Mouse (Mus musculus) brain, embryonic 14.5 days (tissue): ENCODE results near the gene Abhd5.

Experiments used
- CTCF ChIP-seq: fragments of 200-500 bp; IDR thresholded peaks from 2 replicates; pipeline ENCODE4 v1.5.1; 2012; ENCODE audit warnings: inconsistent platforms, mild to moderate bottlenecking, moderate library complexity, borderline replicate concordance; ENCODE audit not compliant: insufficient read depth, insufficient read length; ENCODE audit errors: extremely low read depth
- POLR2A ChIP-seq: fragments of 200-500 bp; IDR thresholded peaks from 2 replicates; pipeline ENCODE4 v1.6.1; 2012; ENCODE audit warnings: mild to moderate bottlenecking, inconsistent platforms, borderline replicate concordance; ENCODE audit not compliant: poor library complexity, insufficient read depth, insufficient read length, severe bottlenecking; ENCODE audit errors: extremely low read depth

- TF ChIP-seq CTCF, result peak; percentile 97
- no peak for TF ChIP-seq POLR2A
Measured at GRCm38 (mm10) chr9:122420772-122421764, 69.7 kb downstream of the Abhd5 start.
